Mouse (Mus musculus) lung, adult 10 weeks (tissue): ENCODE data around the gene Ttc26. TPM values are rescaled to one million over a fixed set of nuclear protein-coding genes. Genes with fewer than 3 reads are reported as not detected.

Experiments used
- polyA plus RNA-seq: library from polyadenylated mRNA; stranded (reverse); fragments of 350-450 nt; fragmentation: Illumina TruSeq; extraction: RNeasy Lipid Tissue Mini Kit (QIAGEN cat#74804); gene quantifications from one replicate; pipeline ENCODE4 v1.2.3, GENCODE M21; 2014; ENCODE audit warnings: low read depth, low replicate concordance; ENCODE audit not compliant: insufficient read depth

Ttc26 gene
- polyA plus RNA-seq = 2.4 TPM

GRCm38 (mm10) chr6:38381129-38381771, at the start of gene Ttc26:
Ttc26 (plus strand) TSS chr6:38381469.

GRCm38 (mm10) chr6:38353811-38354722, 27.2 kb upstream of the Ttc26 start, which contains the start of gene Zc3hav1:
Zc3hav1 (minus strand) TSS chr6:38354603.

GRCm38 (mm10) chr6:38433261-38434033, 52.2 kb downstream of the Ttc26 start, which contains the start of gene Ubn2:
Ubn2 (plus strand) TSS chr6:38433950.

Other genes starting within 250 kb of the Ttc26 start
- gene D630045J12Rik, start 127.5 kb upstream of the Ttc26 start, polyA plus RNA-seq = 1.5 TPM
- 0.75 TPM for gene Zc3hav1l, start 82.2 kb upstream of the Ttc26 start, polyA plus RNA-seq
- gene Zc3hav1, start 26.9 kb upstream of the Ttc26 start, polyA plus RNA-seq = 20.6 TPM
- 3.5 TPM for gene Ubn2, start 52.5 kb downstream of the Ttc26 start, polyA plus RNA-seq
- 91.3 TPM for gene Fmc1, start 152.0 kb downstream of the Ttc26 start, polyA plus RNA-seq
- 48.3 TPM for gene Luc7l2, start 169.9 kb downstream of the Ttc26 start, polyA plus RNA-seq